Mouse (Mus musculus) limb, embryonic 10.5 days (tissue): Measurements from ENCODE around the gene Xrn2. TPM values are rescaled to one million over a fixed set of nuclear protein-coding genes. Genes with fewer than 3 reads are reported as not detected.

Experiments used
- DNase-seq: peaks from one replicate; pipeline ENCODE4 v3.0.0-alpha.2; 2017; ENCODE audit warnings: low spot score
- H3K27ac ChIP-seq: fragments of 300-500 bp; sonication (generic); 2 replicates; pipeline ENCODE4 v1.5.1; 2016; ENCODE audit warnings: mild to moderate bottlenecking
- H3K27me3 ChIP-seq: fragments of 300-500 bp; sonication (generic); 2 replicates; pipeline ENCODE4 v1.6.1; 2016; ENCODE audit warnings: low read depth, mild to moderate bottlenecking; ENCODE audit not compliant: poor library complexity, severe bottlenecking
- H3K36me3 ChIP-seq: fragments of 300-500 bp; sonication (generic); 2 replicates; pipeline ENCODE4 v1.6.1; 2016; ENCODE audit warnings: mild to moderate bottlenecking, moderate library complexity
- H3K4me1 ChIP-seq: fragments of 300-500 bp; sonication (generic); 2 replicates; pipeline ENCODE4 v1.6.1; 2016
- H3K4me3 ChIP-seq: fragments of 300-500 bp; sonication (generic); 2 replicates; pipeline ENCODE4 v1.5.1; 2016; ENCODE audit warnings: mild to moderate bottlenecking, moderate library complexity
- H3K9me3 ChIP-seq: fragments of 300-500 bp; sonication (generic); replicated peaks from 2 replicates; pipeline ENCODE4 v1.6.1; 2016; ENCODE audit warnings: mild to moderate bottlenecking
- WGBS: fragments of 180-500 bp; shearing (Covaris S2); methylation state at CpG from one replicate; pipeline ENCODE4 v1.1.7; 2016; 5-methylcytosine and 5-hydroxymethylcytosine counted together
- polyA plus RNA-seq: library from polyadenylated mRNA; unstranded; fragments of >200 nt; fragmentation: Nextera tagmentation; extraction: Ambion mirVana; gene quantifications from 2 replicates; pipeline ENCODE4 v1.2.1, GENCODE M21; 2016

The Xrn2 gene
- polyA plus RNA-seq, 1 experiment from 2014 or later = 91.2 TPM

DNA sequence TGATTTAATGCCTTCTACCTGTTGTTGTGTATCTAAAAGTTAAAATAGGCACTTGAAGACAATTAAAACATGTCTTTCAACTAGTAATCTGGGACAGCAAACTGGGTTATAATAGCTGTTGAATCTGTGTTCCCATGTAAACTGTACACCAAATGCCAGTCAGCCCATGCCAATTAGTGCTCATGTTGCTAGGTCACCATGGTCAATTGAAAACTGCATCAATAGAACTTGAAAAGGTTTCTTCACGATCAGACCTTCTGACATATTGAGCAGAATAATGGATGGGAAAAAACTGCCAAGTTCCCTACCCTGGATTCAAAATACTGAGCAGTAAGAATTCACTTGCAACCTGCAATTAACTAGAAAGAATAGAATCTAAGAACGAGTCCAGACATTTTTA, 61.2 kb downstream of the Xrn2 start:
- Histone ChIP-seq H3K4me1 (no peaks in the 10 kb centered on the region), H3K4me3 (no peak overlapping the region), H3K27me3 (no peaks in the 10 kb centered on the region), H3K36me3 (peaks cover 65% of the 10 kb centered on the region), H3K9me3 (no peaks in the 10 kb centered on the region), H3K27ac (no peak overlapping the region)
- WGBS = 84% methylated on average over 2 of the region's 2 CpGs
- DNase-seq = no peak

DNA sequence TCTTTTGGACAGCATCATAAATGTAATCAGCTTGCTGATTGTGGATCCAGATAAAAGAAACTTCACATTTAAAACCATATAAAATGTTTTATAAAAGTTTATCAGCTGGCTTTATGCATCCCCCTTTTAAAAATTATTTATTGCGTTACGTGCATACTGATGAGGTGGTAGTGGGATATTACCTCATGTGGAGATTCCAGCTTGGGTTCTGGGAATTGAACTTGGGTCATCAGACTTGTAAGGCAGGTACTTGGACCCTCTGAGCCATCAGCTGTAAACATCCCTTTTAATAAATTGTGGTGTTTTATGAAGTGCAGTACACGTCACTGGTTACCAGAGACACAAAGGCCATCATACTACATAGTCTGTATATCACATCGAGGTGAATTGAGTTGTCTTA, 61.6 kb downstream of the Xrn2 start:
- Histone ChIP-seq H3K27me3 (peaks cover 4% of the 10 kb centered on the region), H3K9me3 (no peaks in the 10 kb centered on the region), H3K4me3 (no peak overlapping the region), H3K4me1 (no peaks in the 10 kb centered on the region), H3K36me3 (peaks cover 60% of the 10 kb centered on the region), H3K27ac (no peak overlapping the region)
- DNase-seq = no peak
- 92% methylated on average over 4 of the region's 4 CpGs for WGBS

DNA sequence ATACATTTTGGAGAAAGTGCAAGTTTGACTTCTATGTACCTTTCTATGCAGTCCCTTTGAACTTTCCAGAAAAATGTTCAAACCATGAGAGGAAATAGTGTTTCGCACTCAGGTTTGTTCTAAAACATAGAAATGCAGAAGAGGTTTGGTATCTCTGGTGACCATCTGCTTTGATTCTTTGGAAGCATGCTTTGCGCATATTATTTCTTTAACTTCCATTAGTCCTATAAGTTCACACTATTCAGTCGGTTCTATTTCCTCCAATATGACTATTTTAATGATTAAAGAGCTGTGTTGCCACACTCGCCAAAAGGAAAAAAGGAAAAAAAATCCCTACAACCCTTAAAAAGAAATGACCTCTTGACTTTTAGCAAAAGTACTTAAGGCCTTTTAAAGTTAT, 69.6 kb downstream of the Xrn2 start:
- Histone ChIP-seq H3K4me3 (no peak overlapping the region), H3K4me1 (peaks cover 20% of the 10 kb centered on the region), H3K9me3 (no peaks in the 10 kb centered on the region), H3K36me3 (peaks cover 3% of the 10 kb centered on the region; the same call in 1 of the 2 replicates), H3K27me3 (peaks cover 83% of the 10 kb centered on the region), H3K27ac (no peak overlapping the region)
- 61% methylated on average over 4 of the region's 4 CpGs for WGBS
- no peak for DNase-seq

DNA sequence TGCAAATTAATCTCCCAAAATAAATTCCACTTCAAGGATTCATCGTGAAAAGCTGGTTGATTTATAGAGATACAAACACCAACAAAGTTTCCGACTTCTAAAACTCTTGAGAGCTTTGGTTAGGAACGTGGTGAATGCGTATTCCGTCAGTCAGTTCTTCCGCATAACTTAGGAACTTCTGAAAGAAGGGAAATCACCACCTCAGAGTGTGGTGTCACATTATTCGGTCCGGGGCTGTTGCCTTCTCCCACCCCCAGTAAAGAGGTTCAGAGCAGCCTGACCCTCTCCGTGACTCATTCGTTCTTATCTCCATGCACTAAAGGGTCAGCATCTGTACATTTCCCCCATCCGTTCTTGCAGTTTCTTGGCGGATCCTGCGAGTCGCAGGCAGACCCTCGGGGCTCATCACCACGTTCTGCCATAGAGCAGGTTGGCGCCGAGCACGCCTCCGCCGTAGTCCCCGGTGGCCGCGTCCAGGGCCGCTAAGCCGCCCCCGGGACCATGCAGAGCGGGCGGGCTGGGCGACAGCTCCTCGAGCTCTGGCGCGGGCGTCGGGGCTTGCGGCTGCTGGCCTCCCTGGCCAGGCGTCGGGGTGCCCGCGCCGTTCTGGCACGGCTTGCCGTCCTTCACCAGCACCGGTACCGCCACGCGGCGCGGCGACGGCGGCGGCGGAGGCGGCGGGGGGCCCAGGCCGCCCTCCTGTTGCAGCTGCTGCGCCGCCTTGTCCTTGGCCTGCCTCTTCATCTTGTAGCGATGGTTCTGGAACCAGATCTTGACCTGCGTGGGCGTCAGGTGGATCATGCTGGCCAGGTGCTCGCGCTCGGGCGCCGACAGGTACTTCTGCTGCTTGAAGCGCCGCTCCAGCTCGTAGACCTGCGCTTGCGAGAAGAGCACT, 70.9 kb downstream of the Xrn2 start:
- no peaks in the 10 kb centered on the region for H3K36me3 ChIP-seq
- 1% methylated on average over 72 of the region's 72 CpGs for WGBS
- DNase-seq = peak; percentile 71
- peaks cover 20% of the 10 kb centered on the region for H3K4me1 ChIP-seq
- peaks cover 97% of the 10 kb centered on the region for H3K27me3 ChIP-seq
- H3K27ac ChIP-seq = no peak overlapping the region
- no peaks in the 10 kb centered on the region for H3K9me3 ChIP-seq
- peak overlapping the region; percentile 42 for H3K4me3 ChIP-seq

DNA sequence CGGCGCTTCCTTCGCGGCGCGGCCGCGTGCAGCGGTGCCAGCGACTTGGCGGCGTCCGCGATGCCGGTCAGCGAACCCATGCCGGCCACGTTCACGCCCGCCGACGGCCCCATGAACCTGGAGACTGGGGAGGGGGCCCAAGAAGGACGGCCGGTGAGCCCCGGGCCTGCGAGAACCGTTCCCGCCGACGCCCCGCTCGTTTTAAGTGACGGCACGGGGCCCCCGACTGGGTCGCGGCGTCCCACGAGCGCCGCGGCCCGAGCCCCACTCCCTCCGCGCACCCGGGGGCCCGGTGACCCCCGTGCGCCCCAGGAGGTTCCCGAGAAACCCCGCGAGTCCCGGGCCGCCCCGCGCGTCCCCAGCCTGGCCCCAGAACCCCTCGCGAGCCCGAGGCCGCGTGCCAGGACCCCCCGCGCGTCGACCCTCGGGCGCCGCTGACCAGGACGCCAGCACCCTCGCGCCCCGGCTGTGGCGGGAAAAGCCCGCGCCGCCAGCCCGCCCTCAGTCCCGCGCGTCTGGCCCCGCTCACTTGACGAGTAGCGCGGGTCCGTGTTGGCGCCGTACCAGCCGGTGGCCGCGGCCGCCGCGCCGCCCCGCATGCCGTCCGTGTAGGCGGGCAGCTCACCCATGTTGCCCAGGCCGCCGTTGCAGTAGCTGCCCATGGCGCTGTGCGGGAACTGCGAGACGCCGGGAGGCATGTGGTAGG, 71.7 kb downstream of the Xrn2 start:
- Histone ChIP-seq H3K27me3 (peaks cover 98% of the 10 kb centered on the region), H3K4me1 (peaks cover 20% of the 10 kb centered on the region), H3K9me3 (no peaks in the 10 kb centered on the region), H3K4me3 (peak overlapping the region; percentile 42), H3K27ac (peak overlapping the region; percentile 19; the same call in 1 of the 2 replicates), H3K36me3 (no peaks in the 10 kb centered on the region)
- DNase-seq = peak; percentile 58
- 3% methylated on average over 96 of the region's 106 CpGs for WGBS

DNA sequence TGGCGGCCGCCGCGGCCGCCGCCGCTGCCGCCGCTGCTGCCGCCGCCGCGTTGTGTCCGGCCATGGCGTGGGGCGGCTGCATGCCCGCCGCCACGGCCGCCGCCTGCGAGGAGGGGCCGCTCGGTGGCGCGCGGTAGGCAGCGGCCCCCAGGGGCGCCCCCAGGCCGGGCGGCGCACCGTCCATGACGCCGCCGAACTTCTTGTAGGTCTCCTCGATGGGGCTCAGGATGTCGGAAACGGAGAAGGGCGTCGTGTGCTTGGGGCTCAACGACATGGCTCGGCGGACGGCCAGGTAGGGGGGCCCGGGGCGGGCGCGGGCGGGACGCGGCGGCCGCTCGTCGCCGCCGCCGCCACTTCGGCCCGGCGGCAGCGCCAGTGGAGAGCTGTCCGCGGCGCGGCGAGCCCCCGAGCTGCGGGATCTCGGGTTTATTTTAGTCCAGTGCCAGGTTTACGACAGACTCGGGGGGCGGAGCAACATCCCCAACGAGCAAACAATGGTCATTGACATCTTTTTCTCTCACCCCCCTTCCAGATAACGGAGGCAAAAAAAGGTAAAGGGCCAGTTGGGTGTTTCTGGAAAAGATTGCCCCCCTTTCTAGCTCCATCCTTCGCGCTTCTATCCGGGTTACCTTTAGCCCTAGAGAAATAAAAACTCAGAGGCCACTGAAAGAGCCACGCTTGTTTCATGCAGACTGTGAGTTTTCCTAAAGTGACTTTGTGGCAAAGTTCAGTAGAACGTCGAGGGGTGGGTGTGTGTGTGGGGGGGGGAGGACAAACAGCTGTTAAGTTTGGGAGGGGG, 72.5 kb downstream of the Xrn2 start, which contains the start of gene Nkx2-4:
TSS of gene Nkx2-4 (minus strand) at position 374 of the 799 bp plus-strand sequence.
- WGBS = under 1% methylated on average over 81 of the region's 82 CpGs
- peaks cover 20% of the 10 kb centered on the region for H3K4me1 ChIP-seq
- peak; percentile 57 for DNase-seq
- peak within 1 kb of the TSS; percentile 42 for H3K4me3 ChIP-seq
- peak within 1 kb of the TSS; percentile 19; the same call in 1 of the 2 replicates for H3K27ac ChIP-seq
- H3K27me3 ChIP-seq = peaks cover 91% of the 10 kb centered on the region
- no peaks in the 10 kb centered on the region for H3K36me3 ChIP-seq
- no peaks in the 10 kb centered on the region for H3K9me3 ChIP-seq

DNA sequence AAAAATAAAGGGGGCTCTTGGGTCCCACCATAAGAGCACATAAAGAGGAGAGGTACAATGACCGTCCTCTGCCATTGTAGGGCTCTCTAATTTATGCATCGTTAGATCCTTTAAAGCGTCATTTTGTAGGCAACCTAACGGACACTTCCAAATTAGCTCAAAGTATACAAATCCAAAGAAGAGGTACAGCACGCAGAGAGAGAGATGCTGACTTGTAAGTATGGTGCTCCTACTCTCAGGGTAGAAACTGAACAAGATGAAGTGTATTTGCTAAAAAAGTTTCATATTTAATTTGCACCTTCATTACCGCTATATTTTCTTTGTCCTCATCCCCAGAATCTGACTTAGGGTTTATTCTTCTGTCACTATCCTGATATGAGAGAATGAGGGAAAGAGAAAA, 73.1 kb downstream of the Xrn2 start:
- Histone ChIP-seq H3K36me3 (no peaks in the 10 kb centered on the region), H3K4me3 (no peak overlapping the region), H3K9me3 (no peaks in the 10 kb centered on the region), H3K27me3 (peaks cover 84% of the 10 kb centered on the region), H3K27ac (no peak overlapping the region), H3K4me1 (peaks cover 20% of the 10 kb centered on the region)
- WGBS = 8% methylated on average over 6 of the region's 6 CpGs
- no peak for DNase-seq

DNA sequence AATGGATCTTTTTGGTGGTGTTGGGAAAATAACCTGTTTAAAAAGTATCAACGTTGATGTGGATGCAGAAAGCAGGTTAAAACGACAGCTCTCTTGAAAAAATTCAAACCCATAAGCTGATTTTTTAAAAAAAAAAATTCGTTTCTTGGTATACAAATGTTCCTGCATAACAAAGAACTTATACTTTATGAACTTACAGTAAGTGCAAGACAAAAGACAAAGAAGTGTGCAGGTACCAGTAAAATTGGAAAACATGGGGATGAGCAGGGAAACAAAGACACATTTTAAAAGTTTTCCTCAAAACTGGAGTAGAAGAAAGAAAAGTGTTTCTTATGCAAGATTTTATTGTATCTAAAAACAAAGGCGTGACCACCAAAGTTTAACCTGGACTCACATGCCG, 73.6 kb downstream of the Xrn2 start:
- Histone ChIP-seq H3K27me3 (peaks cover 79% of the 10 kb centered on the region), H3K4me1 (peaks cover 20% of the 10 kb centered on the region), H3K4me3 (no peak overlapping the region), H3K36me3 (no peaks in the 10 kb centered on the region), H3K27ac (no peak overlapping the region), H3K9me3 (no peaks in the 10 kb centered on the region)
- DNase-seq = no peak
- WGBS = 20% methylated on average over 5 of the region's 5 CpGs

DNA sequence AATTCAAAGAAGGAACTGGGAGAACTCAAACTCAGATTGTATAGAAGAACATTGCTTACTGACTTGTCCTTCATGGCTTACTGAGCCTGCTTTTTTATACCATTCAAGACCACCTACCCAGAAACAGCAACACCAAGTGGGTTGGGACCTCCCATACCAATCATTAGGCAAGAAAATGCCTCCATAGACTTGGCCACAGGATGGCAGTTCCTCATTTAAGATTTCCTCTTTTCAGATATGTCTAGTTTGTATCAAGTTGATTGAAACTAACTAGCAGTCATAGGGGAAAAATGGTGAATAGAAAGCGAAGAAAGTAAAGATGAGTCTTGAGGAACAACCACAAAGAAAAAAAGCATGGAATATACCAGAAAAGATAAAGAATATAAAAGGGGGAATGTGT, 106.9 kb downstream of the Xrn2 start:
- no peaks in the 10 kb centered on the region for H3K36me3 ChIP-seq
- no peak for DNase-seq
- H3K9me3 ChIP-seq = no peaks in the 10 kb centered on the region
- H3K4me3 ChIP-seq = no peak overlapping the region
- no peaks in the 10 kb centered on the region for H3K4me1 ChIP-seq
- no peaks in the 10 kb centered on the region for H3K27me3 ChIP-seq
- 89% methylated on average over 1 of the region's 1 CpGs for WGBS
- H3K27ac ChIP-seq = no peak overlapping the region

DNA sequence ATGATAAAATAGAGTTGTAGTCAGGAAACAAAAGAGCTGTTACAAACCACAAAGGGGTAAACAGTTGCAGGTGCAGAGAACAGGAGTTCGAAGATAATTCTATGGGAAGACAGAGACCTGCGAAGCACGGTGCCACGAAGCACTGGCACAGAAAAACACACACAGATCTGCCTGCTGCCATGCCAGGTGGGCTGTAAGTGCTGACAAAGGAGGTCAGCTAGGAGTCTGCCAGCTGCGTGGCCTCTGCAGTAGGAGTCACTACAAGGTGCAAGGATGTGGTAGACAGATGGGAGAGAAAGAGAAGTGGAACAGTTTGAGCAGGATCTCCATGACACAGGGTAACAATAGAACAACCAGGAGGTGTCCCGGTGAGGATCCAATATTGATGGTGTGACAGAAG, 114.6 kb downstream of the Xrn2 start:
- no peak overlapping the region for H3K27ac ChIP-seq
- no peaks in the 10 kb centered on the region for H3K9me3 ChIP-seq
- no peaks in the 10 kb centered on the region for H3K36me3 ChIP-seq
- no peaks in the 10 kb centered on the region for H3K27me3 ChIP-seq
- no peak for DNase-seq
- H3K4me1 ChIP-seq = no peaks in the 10 kb centered on the region
- H3K4me3 ChIP-seq = no peak overlapping the region
- 86% methylated on average over 6 of the region's 6 CpGs for WGBS
